Comparison of ENCODE assay signal across 9 mouse cellular contexts in the genomic region with DNA sequence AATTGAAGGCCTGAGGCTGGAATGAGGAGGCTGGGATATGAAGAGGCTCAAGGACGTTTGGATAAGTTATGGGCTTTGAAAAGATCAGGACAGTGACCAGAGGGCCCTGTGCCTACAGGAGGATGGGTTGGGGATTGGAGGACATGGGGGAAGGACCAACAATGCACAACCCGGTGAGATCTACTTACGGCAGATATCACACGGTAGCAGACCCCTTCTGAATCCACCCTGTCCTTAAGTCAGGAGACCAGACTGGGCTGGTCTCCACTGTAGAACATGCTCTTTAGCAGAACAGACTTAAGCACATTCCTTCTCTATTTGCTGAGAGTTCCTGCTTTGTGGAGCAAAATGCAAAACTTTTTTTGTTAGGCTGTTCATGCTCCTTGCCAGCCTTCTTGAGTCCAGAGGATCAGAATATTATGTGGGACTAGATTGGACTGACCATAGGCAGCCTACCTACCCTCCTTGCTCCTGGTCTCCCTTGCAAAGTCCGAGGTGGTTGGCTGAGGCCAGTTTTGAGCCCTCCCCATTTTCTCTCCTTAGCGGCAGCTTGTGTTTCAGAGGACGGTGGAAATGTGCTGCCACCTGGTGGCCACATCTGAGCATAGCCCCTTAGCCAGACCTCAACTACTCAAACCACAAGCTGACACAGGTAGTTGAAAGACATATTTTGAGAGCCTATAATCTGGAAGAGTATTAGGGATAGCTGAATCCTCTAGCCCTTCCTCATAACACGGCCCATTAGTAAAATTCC. TPM values are rescaled to one million over a fixed set of nuclear protein-coding genes. Genes with fewer than 3 reads are reported as not detected.
DNase-seq lines count a peak whose midpoint lies in the region; ATAC-seq lines count a peak whose summit lies in the region.
"Had no signal": no experiment of that assay in that cellular context is flagged by ENCODE, and none has a peak within 500 bp of the region (broad histone marks: within the 10 kb centered on the region; RNA-seq: fewer than 3 reads in every experiment).

No protein-coding gene starts in this region.

- no peaks in the 10 kb centered on the region for H3K36me3 ChIP-seq in forebrain, embryonic 11.5 days (ENCODE audit: control insufficient read depth, insufficient read depth, low read length)
- H3K36me3 ChIP-seq in heart, embryonic 16.5 days (ENCODE audit: control insufficient read depth, insufficient read depth), result no peaks in the 10 kb centered on the region
- no peaks in the 10 kb centered on the region for H3K36me3 ChIP-seq in liver, embryonic 13.5 days
- H3K36me3 ChIP-seq in stomach, embryonic 14.5 days (ENCODE audit: control insufficient read depth, insufficient read depth, low read length), result no peaks in the 10 kb centered on the region

- peak; percentile 83 for ATAC-seq in forebrain, embryonic 11.5 days (replicated peaks; ENCODE audit: low FRiP score)
- ATAC-seq in heart, embryonic 16.5 days (replicated peaks; ENCODE audit: extremely low read depth, insufficient read depth, low FRiP score), result 0 out of 2 replicates have a peak, but pooled peaks have one; percentile 25
- ATAC-seq in liver, embryonic 13.5 days (ENCODE audit: low read depth), result peak; percentile 45; the same call in 1 of the 2 replicates
- ATAC-seq in stomach, embryonic 14.5 days (ENCODE audit: insufficient number of reproducible peaks, insufficient read depth, low FRiP score, low read depth), result peak; percentile 54; the same call in 1 of the 2 replicates

- H3K4me1 ChIP-seq in forebrain, embryonic 11.5 days (replicated peaks; ENCODE audit: control insufficient read depth, insufficient read depth, low read length), result no peaks in the 10 kb centered on the region
- H3K4me1 ChIP-seq in heart, embryonic 16.5 days (ENCODE audit: control insufficient read depth, insufficient read depth, low read length), result peaks cover 21% of the 10 kb centered on the region
- H3K4me1 ChIP-seq in liver, embryonic 13.5 days (replicated peaks), result peaks cover 25% of the 10 kb centered on the region
- peaks cover 7% of the 10 kb centered on the region; the same call in 1 of the 2 replicates for H3K4me1 ChIP-seq in stomach, embryonic 14.5 days (ENCODE audit: control insufficient read depth, insufficient read depth, low read length)

- no peaks in the 10 kb centered on the region for H3K9me3 ChIP-seq in forebrain, embryonic 11.5 days (ENCODE audit: control insufficient read depth, low read length)
- 0 out of 2 replicates have a peak, but pooled peaks cover 2% of the 10 kb centered on the region for H3K9me3 ChIP-seq in heart, embryonic 16.5 days (replicated peaks; ENCODE audit: control insufficient read depth, low read length)
- no peaks in the 10 kb centered on the region for H3K9me3 ChIP-seq in liver, embryonic 13.5 days (replicated peaks)
- no peaks in the 10 kb centered on the region for H3K9me3 ChIP-seq in stomach, embryonic 14.5 days (ENCODE audit: control insufficient read depth, low read depth, low read length)

- no peak overlapping the region for H3K27ac ChIP-seq in forebrain, embryonic 11.5 days (ENCODE audit: low read depth, low read length)
- H3K27ac ChIP-seq in heart, embryonic 16.5 days (ENCODE audit: low read length), result peak overlapping the region; percentile 5; the same call in 1 of the 2 replicates
- no peak overlapping the region for H3K27ac ChIP-seq in liver, embryonic 13.5 days
- H3K27ac ChIP-seq in stomach, embryonic 14.5 days (ENCODE audit: low read length), result no peak overlapping the region

- H3K27me3 ChIP-seq in forebrain, embryonic 11.5 days (ENCODE audit: control insufficient read depth, insufficient read depth, low read length), result no peaks in the 10 kb centered on the region
- H3K27me3 ChIP-seq in heart, embryonic 16.5 days (ENCODE audit: control insufficient read depth, insufficient read depth, low read length), result no peaks in the 10 kb centered on the region
- H3K27me3 ChIP-seq in liver, embryonic 13.5 days, result no peaks in the 10 kb centered on the region
- no peaks in the 10 kb centered on the region for H3K27me3 ChIP-seq in stomach, embryonic 14.5 days (ENCODE audit: control insufficient read depth, insufficient read depth, low read length)

- H3K9ac ChIP-seq in forebrain, embryonic 11.5 days (ENCODE audit: low read length), result no peak overlapping the region
- H3K9ac ChIP-seq in heart, embryonic 16.5 days (ENCODE audit: low read length), result no peak overlapping the region
- no peak overlapping the region for H3K9ac ChIP-seq in liver, embryonic 13.5 days
- H3K9ac ChIP-seq in stomach, embryonic 14.5 days (replicated peaks; ENCODE audit: low read depth, low read length), result no peak overlapping the region

- 43% methylated on average over 8 of the region's 8 CpGs for WGBS in forebrain, embryonic 11.5 days
- 32% methylated on average over 8 of the region's 8 CpGs for WGBS in heart, embryonic 16.5 days
- WGBS in liver, embryonic 13.5 days (ENCODE audit: insufficient replicate concordance), result 33% methylated on average over 8 of the region's 8 CpGs
- 41% methylated on average over 8 of the region's 8 CpGs for whole genome bisulfite sequencing in stomach, embryonic 14.5 days

- DNase-seq in CD8-positive naive resting alpha-beta T cell, adult 2 months (ENCODE audit: low read depth in 2 of 2, low spot score in 2 of 2), result peak; percentile 74 to 82
- DNase-seq in c-Kit-negative CD71-positive TER-119-positive erythroid progenitor cells, embryonic 14.5 days (ENCODE audit: low read depth, low spot score), result peak; percentile 72
- peak; percentile 90 for DNase-seq in forebrain, embryonic 11.5 days (ENCODE audit: low spot score)
- peak; percentile 86 for DNase-seq in kidney, postnatal 14 days
- peak; percentile 70 for DNase-seq in liver, embryonic 13.5 days
- DNase-seq in neural tube, embryonic 10.5 days (ENCODE audit: extremely low spot score, low spot score), result peak; percentile 86

- no peak overlapping the region for H3K4me3 ChIP-seq in forebrain, embryonic 11.5 days (ENCODE audit: low read depth, low read length)
- no peak overlapping the region for H3K4me3 ChIP-seq in heart, embryonic 16.5 days (ENCODE audit: low read length)
- no peak overlapping the region for H3K4me3 ChIP-seq in liver, embryonic 13.5 days (replicated peaks)
- no peak overlapping the region for H3K4me3 ChIP-seq in stomach, embryonic 14.5 days (ENCODE audit: low read depth, low read length)
- H3K4me3 ChIP-seq: erythroblast, embryonic 14.5 days had no signal

- no peak overlapping the region for H3K4me2 ChIP-seq in forebrain, embryonic 11.5 days (ENCODE audit: low read depth, low read length, severe bottlenecking)
- no peak overlapping the region for H3K4me2 ChIP-seq in heart, embryonic 16.5 days (ENCODE audit: low read depth, low read length)
- no peak overlapping the region for H3K4me2 ChIP-seq in liver, embryonic 13.5 days
- H3K4me2 ChIP-seq in stomach, embryonic 14.5 days (replicated peaks; ENCODE audit: low read depth, low read length), result no peak overlapping the region

RNA-seq across cellular contexts. Expression of gene Tmigd3, which starts 28.9 kb away (rescaled TPM):
- 0.21 TPM in 1 of 2 replicates, not detected in the other for polyA plus RNA-seq in forebrain, embryonic 11.5 days (2014; fragmentation: Nextera tagmentation; extraction: Ambion mirVana)
- 0.32 TPM in 1 of 2 replicates, not detected in the other for polyA plus RNA-seq in heart, embryonic 16.5 days (2015; fragmentation: Nextera tagmentation; extraction: Ambion mirVana)
- polyA plus RNA-seq in liver, embryonic 13.5 days (2015; fragmentation: Nextera tagmentation; extraction: Ambion mirVana), result 0.18 TPM in 1 of 2 replicates, not detected in the other
- polyA plus RNA-seq in stomach, embryonic 14.5 days (2014; fragmentation: Nextera tagmentation; extraction: Ambion mirVana), result not detected in 2 replicates
- polyA plus RNA-seq: erythroblast, embryonic 14.5 days had no signal

RNA-seq across cellular contexts. Expression of gene Adora3, which starts 28.9 kb away (rescaled TPM):
- polyA plus RNA-seq in forebrain, embryonic 11.5 days (2014; fragmentation: Nextera tagmentation; extraction: Ambion mirVana), result 0.23 TPM in 1 of 2 replicates, not detected in the other
- 0.20 and 0.22 TPM in 2 replicates for polyA plus RNA-seq in heart, embryonic 16.5 days (2015; fragmentation: Nextera tagmentation; extraction: Ambion mirVana)
- polyA plus RNA-seq in liver, embryonic 13.5 days (2015; fragmentation: Nextera tagmentation; extraction: Ambion mirVana), result 0.44 and 0.51 TPM in 2 replicates
- polyA plus RNA-seq in stomach, embryonic 14.5 days (2014; fragmentation: Nextera tagmentation; extraction: Ambion mirVana), result 0.33 TPM in 1 of 2 replicates, not detected in the other
- polyA plus RNA-seq: erythroblast, embryonic 14.5 days had no signal

RNA-seq across cellular contexts. Expression of gene I830077J02Rik, which starts 32.9 kb away (rescaled TPM):
- polyA plus RNA-seq in forebrain, embryonic 11.5 days (2014; fragmentation: Nextera tagmentation; extraction: Ambion mirVana), result 0.52 and 0.64 TPM in 2 replicates
- polyA plus RNA-seq in heart, embryonic 16.5 days (2015; fragmentation: Nextera tagmentation; extraction: Ambion mirVana), result 0.90 and 1.6 TPM in 2 replicates
- 2.1 and 3.8 TPM in 2 replicates for polyA plus RNA-seq in liver, embryonic 13.5 days (2015; fragmentation: Nextera tagmentation; extraction: Ambion mirVana)
- polyA plus RNA-seq in stomach, embryonic 14.5 days (2014; fragmentation: Nextera tagmentation; extraction: Ambion mirVana), result 1.2 and 1.5 TPM in 2 replicates

RNA-seq across cellular contexts. Expression of gene Wdr77, which starts 59.6 kb away (rescaled TPM):
- 148 and 173 TPM in 2 replicates for polyA plus RNA-seq in forebrain, embryonic 11.5 days (2014; fragmentation: Nextera tagmentation; extraction: Ambion mirVana)
- polyA plus RNA-seq in heart, embryonic 16.5 days (2015; fragmentation: Nextera tagmentation; extraction: Ambion mirVana), result 85.9 and 86.6 TPM in 2 replicates
- 65.8 and 69.1 TPM in 2 replicates for polyA plus RNA-seq in liver, embryonic 13.5 days (2015; fragmentation: Nextera tagmentation; extraction: Ambion mirVana)
- 137 TPM in 2 replicates for polyA plus RNA-seq in stomach, embryonic 14.5 days (2014; fragmentation: Nextera tagmentation; extraction: Ambion mirVana)

Comparison
In these comparisons a context has a peak if more than half of its experiments do, and no peak if none do; other contexts are left out.
1. ATAC-seq: peak in every context shown above with its lines; median percentile 83 in forebrain, embryonic 11.5 days; 54 in stomach, embryonic 14.5 days; 45 in liver, embryonic 13.5 days; 25 in heart, embryonic 16.5 days.